Mouse (Mus musculus): ENCODE measurements around the gene Parp12. TPM values are rescaled to one million over a fixed set of nuclear protein-coding genes. Genes with fewer than 3 reads are reported as not detected.

Parp12 gene
- total RNA-seq, 2 experiments from 2014 or later: 4.8 to 7.7 TPM

- TF ChIP-seq CTCF (conservative IDR thresholded peaks at IDR 0.05): no peak
Observed at GRCm38 (mm10) chr6:39076498-39076897, 41.7 kb downstream of the Parp12 start.

DNA sequence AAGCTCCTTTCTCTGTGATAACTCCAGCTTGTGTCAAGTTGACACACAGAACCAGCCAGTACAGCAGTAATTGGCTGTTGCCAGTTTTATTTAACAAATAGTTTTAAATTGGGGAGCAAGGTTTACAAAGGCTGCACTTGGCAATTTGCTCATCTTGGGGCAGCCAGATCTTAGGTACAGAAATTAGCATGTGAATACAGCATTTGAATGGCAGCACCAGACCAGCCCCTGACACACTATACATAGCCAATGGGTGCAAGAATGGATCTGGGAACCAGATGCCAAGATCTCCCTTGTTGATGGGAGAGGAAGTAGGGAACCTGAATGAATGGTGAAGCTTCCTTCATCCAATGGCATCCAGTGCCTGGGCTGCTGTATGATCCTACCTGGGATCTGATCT lies 44.0 kb downstream of the Parp12 start:
- no peak for DNase-seq (ENCODE audit: low spot score in 2 of 2)
- Histone ChIP-seq H3K27ac (no peak overlapping the region), H3K4me3 (no peak overlapping the region)
- TF ChIP-seq CTCF (conservative IDR thresholded peaks at IDR 0.05): no peak

More at GRCm38 (mm10) chr6:39076498-39076897, 41.7 kb downstream of the Parp12 start:
- Histone ChIP-seq H3K4me3 (no peak overlapping the region), H3K27ac (no peak overlapping the region)
- no peak for DNase-seq (ENCODE audit: low spot score in 2 of 2)

- DNase-seq (ENCODE audit: low spot score in 2 of 2): peak in 1 of 2 experiments; percentile 35
- Histone ChIP-seq H3K27ac (no peak overlapping the region), H3K4me3 (no peak overlapping the region)
- TF ChIP-seq CTCF (conservative IDR thresholded peaks at IDR 0.05): peak; percentile 21; the same call in 1 of the 2 replicates
Observed at GRCm38 (mm10) chr6:39072664-39073063, 45.5 kb downstream of the Parp12 start.

GRCm38 (mm10) chr6:39066935-39067578 lies 51.1 kb downstream of the Parp12 start:
- no peak overlapping the region for H3K4me3 ChIP-seq
- peak; percentile 72 to 84 for DNase-seq (ENCODE audit: low spot score in 2 of 2)
- peak; percentile 92 for TF ChIP-seq CTCF (conservative IDR thresholded peaks at IDR 0.05)
- 0 out of 2 replicates have a peak overlapping the region, but pooled peaks have one; percentile 18 for H3K27ac ChIP-seq

DNA sequence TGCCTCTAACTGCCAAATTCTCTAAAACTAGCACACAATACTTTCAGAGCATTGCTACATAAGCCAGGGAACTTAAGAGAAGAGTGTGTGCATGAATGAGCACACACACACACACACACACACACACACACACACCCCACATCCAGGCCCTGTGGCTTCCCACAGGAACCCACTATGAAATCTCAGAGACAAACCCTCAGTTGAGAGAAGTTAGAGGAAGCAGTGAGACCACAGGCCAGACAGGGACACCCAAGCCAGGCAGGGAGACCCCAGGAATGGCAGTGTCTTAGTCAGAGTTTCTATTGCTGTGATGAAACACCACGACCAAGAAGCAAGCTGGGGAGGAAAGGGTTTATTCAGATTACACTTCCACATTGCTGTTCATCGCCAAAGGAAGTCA lies 54.6 kb downstream of the Parp12 start:
- TF ChIP-seq CTCF (conservative IDR thresholded peaks at IDR 0.05): no peak

DNA sequence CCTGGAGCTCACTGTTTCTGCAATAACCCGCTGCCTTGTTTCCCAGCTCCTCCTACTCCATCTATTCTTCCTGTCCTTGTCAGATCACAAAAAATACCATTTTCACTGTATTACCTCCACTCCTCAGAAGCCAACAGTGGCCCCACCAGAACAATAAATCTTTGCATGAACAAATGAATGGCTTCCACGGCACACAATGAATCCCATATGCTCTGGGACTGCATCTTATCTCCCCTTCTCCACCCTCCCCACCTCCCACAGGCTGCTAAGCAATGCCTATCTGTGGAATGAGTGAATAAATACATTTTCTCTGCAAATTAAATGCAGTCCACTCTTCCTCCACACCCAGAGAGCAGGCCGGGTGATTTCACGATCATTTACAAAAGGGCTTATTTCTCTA lies 57.0 kb downstream of the Parp12 start:
- no peak for DNase-seq (ENCODE audit: low spot score in 2 of 2)
- Histone ChIP-seq H3K27ac (no peak overlapping the region), H3K4me3 (no peak overlapping the region)
- no peak for TF ChIP-seq CTCF (conservative IDR thresholded peaks at IDR 0.05)

More for the DNA sequence above, 54.6 kb downstream of the Parp12 start:
- no peak overlapping the region for H3K27ac ChIP-seq
- H3K4me3 ChIP-seq: no peak overlapping the region
- DNase-seq (ENCODE audit: low spot score in 2 of 2): no peak

DNA sequence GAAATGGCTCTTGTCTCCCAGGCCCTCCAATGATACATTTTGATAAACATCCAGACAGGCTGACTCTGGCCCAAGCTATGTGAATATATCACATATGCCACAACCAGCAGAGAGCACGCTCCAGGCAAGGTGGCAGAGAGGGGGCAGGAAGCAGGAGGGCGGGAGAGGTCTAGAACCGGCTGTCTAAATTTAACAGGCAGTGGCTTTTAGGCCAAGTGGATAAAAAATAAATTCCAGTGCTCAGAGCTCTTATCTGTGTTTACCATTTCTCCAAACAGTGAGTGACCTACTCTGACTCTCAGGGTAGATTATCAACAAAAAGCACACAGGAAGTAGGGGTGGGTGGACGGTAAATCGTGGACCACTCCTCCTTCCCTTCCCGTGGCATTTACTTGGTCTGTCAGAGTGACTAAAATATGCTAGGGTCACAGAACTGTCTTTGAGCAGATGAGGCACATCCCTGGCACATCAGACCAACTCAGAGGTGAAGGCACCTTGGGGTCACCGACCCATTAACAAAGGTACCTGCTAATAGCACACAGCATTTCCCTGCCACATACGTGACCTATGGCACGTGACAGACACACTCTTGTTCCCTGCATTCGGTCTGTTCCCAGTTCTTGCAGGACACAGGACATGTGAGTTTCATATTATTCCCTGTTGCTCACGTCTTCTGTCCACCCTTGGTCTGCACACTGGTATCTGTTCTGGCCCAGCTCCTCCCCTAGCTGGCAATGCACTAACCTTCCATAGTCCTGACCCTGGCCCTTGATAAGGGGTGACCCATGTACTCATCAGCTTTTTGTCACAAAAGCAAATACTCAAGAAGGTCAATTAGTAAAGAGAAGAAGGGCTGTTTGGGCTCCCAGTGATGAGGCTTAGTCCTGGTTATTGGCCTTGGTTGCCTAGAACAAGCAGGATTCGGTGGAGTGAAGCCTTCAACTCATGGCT lies 58.3 kb downstream of the Parp12 start:
- DNase-seq (ENCODE audit: low spot score in 2 of 2): no peak
- no peak overlapping the region for H3K4me3 ChIP-seq
- no peak for TF ChIP-seq CTCF (conservative IDR thresholded peaks at IDR 0.05)
- no peak overlapping the region for H3K27ac ChIP-seq

- no peak for DNase-seq (ENCODE audit: low spot score in 2 of 2)
- Histone ChIP-seq H3K27ac (no peak overlapping the region), H3K4me3 (no peak overlapping the region)
- TF ChIP-seq CTCF (conservative IDR thresholded peaks at IDR 0.05): no peak
Observed at GRCm38 (mm10) chr6:39058936-39059335, 59.2 kb downstream of the Parp12 start.

GRCm38 (mm10) chr6:39058389-39058788 lies 59.8 kb downstream of the Parp12 start:
- Histone ChIP-seq H3K4me3 (no peak overlapping the region), H3K27ac (no peak overlapping the region)
- TF ChIP-seq CTCF (conservative IDR thresholded peaks at IDR 0.05): peak; percentile 66
- no peak for DNase-seq (ENCODE audit: low spot score in 2 of 2)

DNA sequence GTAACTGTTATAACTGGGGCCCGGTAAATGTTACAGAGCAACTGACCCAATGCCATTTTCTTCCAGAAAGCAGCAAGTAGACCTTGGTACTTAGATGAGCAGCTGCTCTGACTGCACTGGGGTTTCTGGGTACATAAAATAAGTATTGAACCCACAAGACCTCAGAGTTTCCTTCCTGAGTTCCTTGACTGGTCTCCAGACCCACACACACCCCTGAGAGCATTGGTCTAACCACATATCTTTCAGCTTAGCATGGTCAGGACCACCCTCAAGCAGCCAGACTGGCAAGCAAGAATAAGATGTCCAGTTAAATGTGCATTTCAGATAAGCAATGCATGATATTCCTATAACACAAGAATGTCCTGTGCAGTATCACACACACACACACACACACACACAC lies 61.0 kb downstream of the Parp12 start:
- no peak overlapping the region for H3K27ac ChIP-seq
- no peak overlapping the region for H3K4me3 ChIP-seq
- no peak for TF ChIP-seq CTCF (conservative IDR thresholded peaks at IDR 0.05)
- no peak for DNase-seq (ENCODE audit: low spot score in 2 of 2)

DNA sequence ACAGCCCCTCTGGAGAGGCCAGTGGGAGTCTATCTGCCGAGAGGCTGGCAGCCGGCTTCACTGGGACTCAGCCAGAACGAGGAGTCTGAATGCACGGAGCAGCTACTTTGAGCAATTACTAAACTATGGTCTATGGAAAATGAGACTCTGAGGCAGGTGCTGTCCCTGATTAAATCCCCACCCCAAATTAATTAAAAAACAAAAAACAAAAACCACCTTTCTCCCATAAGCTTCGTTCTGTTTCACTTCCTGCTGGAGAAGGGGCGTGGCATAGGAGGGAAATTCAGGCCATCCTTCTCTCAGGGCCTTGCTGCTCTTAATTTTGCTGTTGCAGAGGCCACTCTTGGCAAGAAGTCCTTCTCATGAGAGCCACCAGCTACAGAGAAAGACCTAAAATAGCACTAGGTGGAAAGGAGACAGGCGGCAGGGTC lies 62.3 kb downstream of the Parp12 start:
- TF ChIP-seq CTCF (conservative IDR thresholded peaks at IDR 0.05): no peak
- Histone ChIP-seq H3K27ac (no peak overlapping the region), H3K4me3 (no peak overlapping the region)
- no peak for DNase-seq (ENCODE audit: low spot score in 2 of 2)

DNA sequence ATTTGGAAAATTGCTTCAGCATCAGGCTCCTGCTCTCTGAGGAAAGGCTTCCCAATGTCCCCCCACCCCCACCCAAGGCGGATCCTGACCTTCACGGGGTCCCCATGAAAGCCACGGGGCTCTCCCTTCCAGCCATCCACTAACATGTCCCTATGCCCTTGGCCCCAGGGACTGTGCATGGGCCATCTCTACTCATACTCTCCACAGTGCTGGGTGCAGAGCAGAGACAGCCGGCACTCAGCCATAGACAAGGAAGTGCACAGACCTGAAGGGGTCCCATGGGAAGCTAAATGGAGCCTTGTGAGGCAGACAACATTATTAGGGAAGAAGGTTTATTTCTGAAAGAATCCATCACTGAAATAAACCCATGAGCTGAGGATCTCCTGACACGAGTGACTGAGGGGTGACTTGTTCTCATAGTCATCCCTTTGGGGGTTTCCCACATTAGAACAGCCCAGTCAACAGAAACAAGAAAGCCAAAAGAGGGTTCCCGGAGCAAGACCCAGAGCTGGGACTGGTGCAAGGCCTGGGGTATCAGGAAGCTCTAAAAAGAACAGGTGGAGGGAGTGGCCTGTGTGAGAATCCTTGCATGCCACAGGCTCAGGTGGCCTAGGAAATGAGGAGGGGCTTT lies 63.2 kb downstream of the Parp12 start:
- DNase-seq (ENCODE audit: low spot score in 2 of 2): no peak
- TF ChIP-seq CTCF (conservative IDR thresholded peaks at IDR 0.05): no peak
- no peak overlapping the region for H3K4me3 ChIP-seq
- no peak overlapping the region for H3K27ac ChIP-seq
